Mouse (Mus musculus) limb, embryonic 12.5 days (tissue): ENCODE results near the gene Ckm. TPM values are rescaled to one million over a fixed set of nuclear protein-coding genes. Genes with fewer than 3 reads are reported as not detected.
A peak's percentile ranks its signal among the peaks of the same experiment; 100 is the strongest.

ENCODE experiments used
- ATAC-seq: fragments of 200-750 bp; cut with Nextera tagmentation; 2 replicates; pipeline ENCODE4 v1.8.0; 2017; ENCODE audit warnings: low read depth, moderate TSS enrichment; ENCODE audit not compliant: insufficient number of reproducible peaks, insufficient read depth, low FRiP score, low TSS enrichment
- H3K27ac ChIP-seq: fragments of 300-500 bp; sonication (generic); 2 replicates; pipeline ENCODE4 v1.5.1; 2016; ENCODE audit warnings: mild to moderate bottlenecking, moderate library complexity
- H3K27me3 ChIP-seq: fragments of 300-500 bp; sonication (generic); 2 replicates; pipeline ENCODE4 v1.6.1; 2016; ENCODE audit warnings: mild to moderate bottlenecking, moderate library complexity
- H3K36me3 ChIP-seq: fragments of 300-500 bp; sonication (generic); 2 replicates; pipeline ENCODE4 v1.6.1; 2016; ENCODE audit warnings: mild to moderate bottlenecking, moderate library complexity
- H3K4me1 ChIP-seq: fragments of 300-500 bp; sonication (generic); replicated peaks from 2 replicates; pipeline ENCODE4 v1.6.1; 2016
- H3K4me2 ChIP-seq: fragments of 300-500 bp; sonication (generic); 2 replicates; pipeline ENCODE4 v1.6.1; 2016; ENCODE audit warnings: mild to moderate bottlenecking, moderate library complexity
- H3K4me3 ChIP-seq: fragments of 300-500 bp; sonication (generic); replicated peaks from 2 replicates; pipeline ENCODE4 v1.5.1; 2016; ENCODE audit warnings: mild to moderate bottlenecking
- H3K9ac ChIP-seq: fragments of 300-500 bp; sonication (generic); replicated peaks from 2 replicates; pipeline ENCODE4 v1.6.1; 2016; ENCODE audit warnings: mild to moderate bottlenecking, moderate library complexity
- H3K9me3 ChIP-seq: fragments of 300-500 bp; sonication (generic); 2 replicates; pipeline ENCODE4 v1.6.1; 2016; ENCODE audit warnings: mild to moderate bottlenecking, moderate library complexity
- WGBS: fragments of 180-500 bp; shearing (Covaris S2); methylation state at CpG from one replicate; pipeline ENCODE4 v1.1.7; 2016; 5-methylcytosine and 5-hydroxymethylcytosine counted together
- polyA plus RNA-seq: library from polyadenylated mRNA; unstranded; fragments of >200 nt; fragmentation: Nextera tagmentation; extraction: Ambion mirVana; gene quantifications from 2 replicates; pipeline ENCODE4 v1.2.1, GENCODE M21; 2016

The Ckm gene
- polyA plus RNA-seq, 1 experiment from 2014 or later: 0.25 TPM

DNA sequence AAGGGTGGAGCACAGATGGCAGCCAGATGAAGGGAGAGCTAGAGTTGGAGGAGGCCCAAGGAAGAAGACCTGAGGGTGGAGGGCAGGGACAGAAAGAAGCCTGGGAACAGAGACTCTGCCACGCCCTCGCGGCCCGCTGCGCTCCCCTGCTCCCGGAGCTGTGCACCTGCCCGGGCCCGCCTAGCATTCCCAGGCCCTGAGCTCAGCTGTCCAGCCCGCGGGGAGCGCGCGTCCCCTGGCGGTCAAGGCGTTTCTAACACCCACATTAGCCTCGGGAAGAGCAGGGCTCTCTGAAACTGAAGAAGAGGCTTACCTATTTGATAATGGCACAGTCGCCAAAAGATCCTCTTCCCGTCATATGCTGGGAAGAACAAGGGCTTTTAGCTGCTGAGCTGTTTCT is 40.7 kb upstream of the Ckm start:
- 0 out of 2 replicates have a peak, but pooled peaks cover 2% of the 10 kb centered on the region for H3K36me3 ChIP-seq
- WGBS: 2% methylated on average over 18 of the region's 18 CpGs
- H3K4me2 ChIP-seq: no peak overlapping the region
- no peak overlapping the region for H3K4me3 ChIP-seq
- peaks cover 16% of the 10 kb centered on the region for H3K4me1 ChIP-seq
- H3K9me3 ChIP-seq: no peaks in the 10 kb centered on the region
- H3K27ac ChIP-seq: no peak overlapping the region
- ATAC-seq: no peak
- no peak overlapping the region for H3K9ac ChIP-seq
- peaks cover 22% of the 10 kb centered on the region for H3K27me3 ChIP-seq

DNA sequence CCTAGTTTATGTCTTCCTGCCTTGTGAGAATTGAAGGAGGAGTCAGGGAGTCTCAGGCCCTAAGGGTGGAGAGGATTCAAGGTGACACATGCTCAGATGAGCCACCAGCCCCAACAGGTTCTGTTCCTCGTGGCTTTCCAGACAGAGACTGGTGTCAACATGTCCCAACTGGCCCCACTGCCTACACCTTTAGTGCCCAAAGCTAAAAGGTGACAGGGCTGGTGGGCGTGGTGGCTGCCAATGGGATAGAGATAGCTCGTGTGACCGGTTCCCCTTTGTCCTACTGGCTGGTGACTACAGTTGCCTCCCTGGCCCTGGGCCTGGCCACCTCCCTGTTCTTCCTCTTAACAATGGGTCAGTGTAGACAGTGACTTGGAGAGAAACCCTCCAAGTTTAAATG is 39.2 kb upstream of the Ckm start:
- ATAC-seq: no peak
- peaks cover 34% of the 10 kb centered on the region for H3K27me3 ChIP-seq
- peaks cover 4% of the 10 kb centered on the region; the same call in 1 of the 2 replicates for H3K36me3 ChIP-seq
- no peaks in the 10 kb centered on the region for H3K9me3 ChIP-seq
- peaks cover 22% of the 10 kb centered on the region for H3K4me1 ChIP-seq
- 79% methylated on average over 4 of the region's 4 CpGs for WGBS
- no peak overlapping the region for H3K9ac ChIP-seq
- no peak overlapping the region for H3K4me3 ChIP-seq
- H3K27ac ChIP-seq: no peak overlapping the region
- H3K4me2 ChIP-seq: no peak overlapping the region

DNA sequence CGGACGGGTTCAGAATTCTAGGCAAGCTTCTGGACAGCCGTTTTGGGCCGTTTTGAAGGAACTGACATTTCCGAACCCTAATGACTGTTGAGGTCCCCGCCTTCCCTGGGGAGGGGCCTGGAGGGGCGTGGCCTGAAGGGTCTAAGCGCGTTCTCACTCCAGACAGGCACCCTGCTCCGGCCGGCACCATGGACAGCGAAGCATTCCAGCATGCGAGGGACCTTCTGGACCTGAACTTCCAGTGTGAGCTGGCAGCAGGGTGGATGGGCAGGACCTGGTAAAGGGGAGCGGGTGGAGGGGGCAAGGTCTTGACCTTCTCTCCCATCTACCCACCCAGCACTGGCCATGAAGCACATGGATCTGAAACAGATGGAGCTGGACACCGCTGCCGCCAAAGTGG is 36.2 kb upstream of the Ckm start:
- peaks cover 18% of the 10 kb centered on the region for H3K27me3 ChIP-seq

DNA sequence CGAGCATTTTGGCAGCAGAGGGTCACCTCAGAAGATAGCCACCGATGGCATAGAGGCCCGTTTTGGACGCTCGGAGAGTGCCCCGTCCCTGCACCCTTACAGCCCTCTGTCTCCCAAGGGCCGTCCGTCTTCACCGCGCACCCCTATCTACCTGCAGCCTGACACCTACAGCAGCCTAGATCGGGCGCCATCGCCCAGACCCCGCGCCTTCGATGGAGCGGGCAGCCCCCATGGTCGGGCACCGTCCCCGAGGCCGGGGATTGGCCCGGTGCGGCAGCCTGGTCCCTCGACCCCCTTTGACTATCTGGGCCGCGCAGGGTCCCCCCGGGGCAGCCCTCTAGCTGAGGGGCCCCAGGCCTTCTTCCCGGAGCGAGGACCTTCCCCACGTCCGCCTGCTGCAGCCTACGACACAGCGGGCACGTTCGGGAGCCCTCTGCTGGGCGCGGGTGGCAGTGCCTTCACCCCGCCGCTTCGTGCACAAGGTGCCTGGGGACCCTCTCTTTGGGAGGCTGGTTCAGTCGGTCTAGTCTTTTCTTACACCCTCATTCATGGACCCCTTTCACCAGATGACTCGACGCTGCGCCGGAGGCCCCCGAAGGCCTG is 34.7 kb upstream of the Ckm start:
- ATAC-seq: peak; percentile 64
- peaks cover 10% of the 10 kb centered on the region; the same call in 1 of the 2 replicates for H3K4me1 ChIP-seq
- H3K27ac ChIP-seq: no peak overlapping the region
- WGBS: 11% methylated on average over 46 of the region's 46 CpGs
- H3K9me3 ChIP-seq: no peaks in the 10 kb centered on the region
- H3K4me2 ChIP-seq: peak overlapping the region; percentile 73
- peaks cover 9% of the 10 kb centered on the region; the same call in 1 of the 2 replicates for H3K36me3 ChIP-seq
- H3K27me3 ChIP-seq: peaks cover 18% of the 10 kb centered on the region
- peak overlapping the region; percentile 60 for H3K9ac ChIP-seq
- H3K4me3 ChIP-seq: peak overlapping the region; percentile 43

More for the DNA sequence above, 36.2 kb upstream of the Ckm start:
- ATAC-seq: no peak
- H3K36me3 ChIP-seq: peaks cover 9% of the 10 kb centered on the region; the same call in 1 of the 2 replicates
- no peak overlapping the region for H3K9ac ChIP-seq
- WGBS: 16% methylated on average over 16 of the region's 16 CpGs
- no peak overlapping the region for H3K4me3 ChIP-seq
- no peaks in the 10 kb centered on the region for H3K9me3 ChIP-seq
- H3K4me1 ChIP-seq: peaks cover 10% of the 10 kb centered on the region; the same call in 1 of the 2 replicates
- H3K27ac ChIP-seq: no peak overlapping the region
- H3K4me2 ChIP-seq: no peak overlapping the region

DNA sequence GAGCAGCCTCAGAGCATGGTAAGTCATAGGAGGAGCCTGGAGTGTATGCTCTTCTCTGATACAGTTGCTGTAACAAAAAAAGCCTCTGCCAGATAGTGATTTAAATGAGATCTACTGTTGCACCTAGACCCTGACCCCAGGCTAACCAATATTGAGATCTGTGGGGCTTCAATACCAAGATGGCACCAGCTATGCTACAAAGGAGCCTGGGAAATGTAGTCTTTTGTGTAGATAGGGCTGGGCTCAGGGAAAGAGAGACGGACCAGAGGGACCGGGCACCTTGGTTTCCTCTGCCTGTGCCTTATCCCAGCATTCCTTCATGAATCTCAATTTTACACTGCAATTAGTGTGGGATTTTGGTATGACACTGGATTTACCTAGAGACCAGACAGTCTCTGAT is 31.2 kb upstream of the Ckm start:
- H3K4me1 ChIP-seq: peaks cover 9% of the 10 kb centered on the region; the same call in 1 of the 2 replicates
- 79% methylated on average over 2 of the region's 2 CpGs for WGBS
- peaks cover 17% of the 10 kb centered on the region for H3K27me3 ChIP-seq
- H3K4me2 ChIP-seq: no peak overlapping the region
- H3K27ac ChIP-seq: no peak overlapping the region
- H3K9ac ChIP-seq: no peak overlapping the region
- H3K9me3 ChIP-seq: no peaks in the 10 kb centered on the region
- peaks cover 20% of the 10 kb centered on the region for H3K36me3 ChIP-seq
- H3K4me3 ChIP-seq: no peak overlapping the region
- no peak for ATAC-seq

DNA sequence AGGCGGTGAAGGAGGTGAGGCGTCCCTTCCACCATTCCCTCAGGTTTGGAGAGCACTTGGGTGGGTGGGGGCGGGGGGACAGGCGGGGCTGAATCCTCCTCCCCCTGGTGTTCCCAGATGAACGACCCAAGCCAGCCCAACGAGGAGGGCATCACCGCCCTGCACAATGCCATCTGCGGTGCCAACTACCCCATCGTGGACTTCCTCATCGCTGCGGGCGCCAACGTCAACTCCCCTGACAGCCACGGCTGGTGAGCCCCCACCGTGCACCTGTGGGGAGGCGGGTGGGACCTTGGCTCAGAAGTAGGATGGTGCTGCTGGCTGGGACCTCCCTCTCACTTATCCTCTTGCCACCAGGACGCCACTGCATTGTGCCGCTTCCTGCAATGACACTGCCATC is 29.2 kb upstream of the Ckm start:
- no peak overlapping the region for H3K4me3 ChIP-seq
- 82% methylated on average over 18 of the region's 18 CpGs for WGBS
- no peak overlapping the region for H3K4me2 ChIP-seq
- no peak for ATAC-seq
- no peaks in the 10 kb centered on the region for H3K9me3 ChIP-seq
- H3K27ac ChIP-seq: no peak overlapping the region
- H3K9ac ChIP-seq: no peak overlapping the region
- peaks cover 16% of the 10 kb centered on the region for H3K36me3 ChIP-seq
- H3K4me1 ChIP-seq: no peaks in the 10 kb centered on the region
- no peaks in the 10 kb centered on the region for H3K27me3 ChIP-seq

DNA sequence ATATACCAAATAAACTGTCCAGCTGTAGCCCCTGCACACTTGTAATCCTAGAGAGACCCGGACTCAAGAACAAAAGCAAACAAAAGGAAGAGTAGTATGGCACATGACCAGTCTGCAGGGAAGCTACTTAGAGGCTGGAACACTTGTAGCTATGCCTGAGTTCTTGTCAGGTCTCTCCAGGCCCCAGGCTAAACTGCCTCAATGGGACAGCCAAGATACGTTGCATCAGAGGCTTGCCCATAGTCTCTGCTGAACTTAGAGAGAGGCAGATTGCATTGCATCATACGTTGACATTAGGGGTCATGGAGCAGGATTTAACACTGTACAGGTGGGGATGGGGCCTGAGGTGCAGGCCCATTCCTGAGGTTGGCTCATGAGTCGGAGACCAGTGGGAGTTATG is 28.6 kb upstream of the Ckm start:
- 84% methylated on average over 4 of the region's 4 CpGs for WGBS
- Histone ChIP-seq H3K27ac (no peak overlapping the region), H3K36me3 (peaks cover 13% of the 10 kb centered on the region), H3K9ac (no peak overlapping the region), H3K4me1 (no peaks in the 10 kb centered on the region), H3K4me3 (no peak overlapping the region), H3K27me3 (no peaks in the 10 kb centered on the region), H3K9me3 (no peaks in the 10 kb centered on the region), H3K4me2 (no peak overlapping the region)
- no peak for ATAC-seq

DNA sequence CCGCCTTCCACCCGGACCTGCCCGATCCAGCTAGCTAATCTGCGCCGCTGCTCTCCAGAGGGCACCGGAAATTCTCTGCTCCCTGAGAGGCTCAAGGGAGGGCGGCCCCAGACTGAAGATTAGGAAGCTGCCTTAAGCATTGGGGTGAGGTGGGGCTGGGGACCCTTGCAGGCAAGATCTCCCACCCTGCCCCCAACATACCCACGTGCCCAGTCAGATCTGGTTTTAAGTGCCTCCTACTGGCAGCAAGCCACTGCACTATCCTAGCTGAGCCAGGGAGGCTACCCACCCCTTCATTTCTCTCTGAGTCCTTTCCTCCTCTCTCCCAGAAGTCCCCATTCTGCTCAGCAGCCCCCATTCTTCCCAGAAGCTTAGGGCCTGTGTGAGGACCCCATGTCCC is 26.5 kb upstream of the Ckm start:
- WGBS: 62% methylated on average over 8 of the region's 8 CpGs
- no peaks in the 10 kb centered on the region for H3K9me3 ChIP-seq
- no peak overlapping the region for H3K27ac ChIP-seq
- peaks cover 7% of the 10 kb centered on the region for H3K4me1 ChIP-seq
- no peak overlapping the region for H3K9ac ChIP-seq
- peaks cover 10% of the 10 kb centered on the region for H3K36me3 ChIP-seq
- no peak overlapping the region for H3K4me3 ChIP-seq
- H3K27me3 ChIP-seq: no peaks in the 10 kb centered on the region
- no peak overlapping the region for H3K4me2 ChIP-seq
- no peak for ATAC-seq

DNA sequence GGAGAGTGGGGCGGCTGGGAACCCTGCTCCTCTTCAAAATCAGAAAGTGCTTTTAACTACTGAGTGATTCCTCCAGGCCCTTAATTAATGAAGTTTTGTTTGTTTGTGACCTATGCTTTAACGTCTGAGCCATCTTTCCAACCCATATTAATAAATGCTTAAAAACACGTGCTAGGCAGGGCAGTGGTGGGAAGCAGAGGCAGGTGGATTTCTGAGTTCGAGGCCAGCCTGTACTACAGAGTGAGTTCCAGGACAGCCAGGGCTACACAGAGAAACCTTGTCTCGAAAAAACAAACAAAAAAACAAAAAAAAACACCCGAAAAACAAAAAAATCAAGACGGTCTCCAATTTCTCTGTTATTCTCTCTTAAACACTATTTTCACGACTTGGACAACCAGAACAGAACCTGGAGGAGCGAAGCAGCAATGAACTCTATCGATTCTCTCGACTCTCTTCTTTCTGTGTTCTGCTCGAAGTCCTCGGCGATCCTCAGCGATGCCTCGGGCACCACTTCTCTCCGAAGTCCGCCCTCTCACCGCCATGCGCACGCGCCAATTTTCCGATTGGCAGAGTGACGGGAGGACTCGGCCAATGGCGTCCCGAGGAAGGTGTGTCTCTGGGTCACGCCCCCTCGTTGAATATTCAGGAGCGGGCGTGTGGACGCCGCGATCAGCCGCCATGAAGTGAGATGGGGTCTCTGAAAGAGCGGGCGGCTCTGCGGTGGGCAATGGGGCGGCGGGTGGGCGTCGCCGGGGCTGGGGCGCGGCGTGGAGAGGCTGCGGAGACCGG is 23.0 kb upstream of the Ckm start, which contains the start of gene Ercc2:
TSS of gene Ercc2 (plus strand) at position 634 of the 789 bp plus-strand sequence.
- WGBS: 7% methylated on average over 45 of the region's 48 CpGs
- H3K27ac ChIP-seq: peak within 1 kb of the TSS; percentile 29; the same call in 1 of the 2 replicates

DNA sequence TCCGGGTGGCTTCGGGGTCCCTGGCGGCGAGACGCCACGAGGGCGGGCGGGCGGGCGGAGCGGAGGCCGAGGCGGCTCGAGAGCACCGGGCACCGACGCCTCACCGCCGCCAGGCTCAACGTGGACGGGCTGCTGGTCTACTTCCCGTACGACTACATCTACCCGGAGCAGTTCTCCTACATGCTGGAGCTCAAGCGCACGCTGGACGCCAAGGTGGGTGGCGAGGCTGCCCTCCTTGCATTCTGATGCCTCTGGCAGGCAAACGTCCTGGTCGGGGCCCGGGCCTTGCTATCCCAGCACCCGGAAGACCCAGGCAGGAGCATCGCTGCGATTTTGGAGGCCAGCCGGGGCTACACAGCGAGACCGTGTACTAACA is 22.4 kb upstream of the Ckm start:
- Histone ChIP-seq H3K27me3 (no peaks in the 10 kb centered on the region), H3K9ac (peak overlapping the region; percentile 86), H3K27ac (peak overlapping the region; percentile 29; the same call in 1 of the 2 replicates), H3K9me3 (no peaks in the 10 kb centered on the region), H3K36me3 (peaks cover 36% of the 10 kb centered on the region), H3K4me2 (peak overlapping the region; percentile 91), H3K4me3 (peak overlapping the region; percentile 93), H3K4me1 (peaks cover 14% of the 10 kb centered on the region)
- ATAC-seq: peak; percentile 41; the same call in 1 of the 2 replicates
- WGBS: under 1% methylated on average over 27 of the region's 37 CpGs

More for the DNA sequence above, 23.0 kb upstream of the Ckm start, which contains the start of gene Ercc2:
- H3K9me3 ChIP-seq: no peaks in the 10 kb centered on the region
- no peaks in the 10 kb centered on the region for H3K27me3 ChIP-seq
- H3K4me1 ChIP-seq: peaks cover 14% of the 10 kb centered on the region
- peak within 1 kb of the TSS; percentile 93 for H3K4me3 ChIP-seq
- ATAC-seq: peak; percentile 96
- H3K4me2 ChIP-seq: peak within 1 kb of the TSS; percentile 91
- H3K9ac ChIP-seq: peak within 1 kb of the TSS; percentile 86
- H3K36me3 ChIP-seq: peaks cover 30% of the 10 kb centered on the region

DNA sequence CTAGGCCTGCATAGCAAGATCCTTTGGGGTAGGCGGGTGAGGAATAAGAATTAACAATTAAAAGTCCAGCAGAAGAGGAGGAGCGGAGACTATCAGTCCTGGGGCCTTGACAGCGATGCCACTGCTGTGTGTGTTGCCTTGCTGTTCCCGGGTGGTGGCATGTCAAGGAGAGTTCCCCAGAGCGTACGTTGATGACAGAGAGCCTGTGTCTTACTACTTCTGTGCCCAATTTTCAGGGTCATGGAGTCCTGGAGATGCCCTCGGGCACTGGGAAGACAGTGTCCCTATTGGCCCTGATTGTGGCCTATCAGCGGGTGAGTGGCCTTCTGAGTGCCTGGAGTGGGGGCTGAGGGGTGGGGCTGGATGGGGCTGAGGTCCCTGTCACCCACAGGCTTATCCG is 20.9 kb upstream of the Ckm start:
- WGBS: 87% methylated on average over 9 of the region's 9 CpGs
- Histone ChIP-seq H3K9ac (no peak overlapping the region), H3K4me3 (0 out of 2 replicates have a peak overlapping the region, but pooled peaks have one; percentile 3)

More for the DNA sequence above, 20.9 kb upstream of the Ckm start:
- ATAC-seq: no peak
- Histone ChIP-seq H3K36me3 (peaks cover 51% of the 10 kb centered on the region), H3K4me1 (peaks cover 14% of the 10 kb centered on the region), H3K9me3 (no peaks in the 10 kb centered on the region), H3K4me2 (peak overlapping the region; percentile 91; the same call in 1 of the 2 replicates), H3K27me3 (no peaks in the 10 kb centered on the region), H3K27ac (no peak overlapping the region)
